Mouse (Mus musculus) kidney, adult 2 months (tissue): ENCODE results near the gene Abr. TPM values are rescaled to one million over a fixed set of nuclear protein-coding genes. Genes with fewer than 3 reads are reported as not detected.

Source experiments
- DNase-seq: peaks from one replicate; pipeline ENCODE4 v3.0.0; 2021
- H3K27ac ChIP-seq: fragments of 200-500 bp; 2 replicates; pipeline ENCODE4 v1.5.1; 2012; ENCODE audit warnings: low read depth, low read length, control low read depth, inconsistent platforms; ENCODE audit not compliant: insufficient read depth
- H3K27me3 ChIP-seq: fragments of 200-500 bp; replicated peaks from 2 replicates; pipeline ENCODE4 v1.6.1; 2012; ENCODE audit warnings: mild to moderate bottlenecking, moderate library complexity, low read length, inconsistent platforms; ENCODE audit not compliant: control insufficient read depth, insufficient read depth
- H3K36me3 ChIP-seq: fragments of 200-500 bp; 2 replicates; pipeline ENCODE4 v1.6.1; 2012; ENCODE audit warnings: mild to moderate bottlenecking, moderate library complexity, low read length, inconsistent platforms; ENCODE audit not compliant: control insufficient read depth, insufficient read depth
- H3K4me1 ChIP-seq: fragments of 200-500 bp; 2 replicates; pipeline ENCODE4 v1.6.1; 2011; ENCODE audit warnings: low read length; ENCODE audit not compliant: control insufficient read depth, insufficient read depth
- H3K4me3 ChIP-seq: fragments of 200-500 bp; 2 replicates; pipeline ENCODE4 v1.5.1; 2011; ENCODE audit warnings: mild to moderate bottlenecking, low read depth, low read length, control low read depth; ENCODE audit not compliant: insufficient read depth
- CTCF ChIP-seq: fragments of 200-500 bp; conservative IDR thresholded peaks from 2 replicates; pipeline ENCODE4 v1.5.1; 2011; ENCODE audit warnings: low read depth, mild to moderate bottlenecking, control low read depth, low read length, moderate library complexity, mixed read lengths; ENCODE audit not compliant: insufficient read depth, insufficient read length
- POLR2A ChIP-seq: fragments of 200-500 bp; IDR thresholded peaks from one replicate; pipeline ENCODE4 v1.6.1; 2011; ENCODE audit warnings: low read depth, low read length, control low read depth
- WGBS: fragments of 180-500 bp; shearing (Covaris S2); methylation state at CpG from one replicate; pipeline ENCODE4 v1.1.7; 2018; 5-methylcytosine and 5-hydroxymethylcytosine counted together
- polyA plus RNA-seq: library from polyadenylated mRNA; depleted of rRNA; stranded (reverse); fragments of >200 nt; gene quantifications from 2 replicates; pipeline ENCODE4 v1.2.3, GENCODE M21; 2012

The Abr gene
- polyA plus RNA-seq, 1 experiment: 33.2 TPM

DNA sequence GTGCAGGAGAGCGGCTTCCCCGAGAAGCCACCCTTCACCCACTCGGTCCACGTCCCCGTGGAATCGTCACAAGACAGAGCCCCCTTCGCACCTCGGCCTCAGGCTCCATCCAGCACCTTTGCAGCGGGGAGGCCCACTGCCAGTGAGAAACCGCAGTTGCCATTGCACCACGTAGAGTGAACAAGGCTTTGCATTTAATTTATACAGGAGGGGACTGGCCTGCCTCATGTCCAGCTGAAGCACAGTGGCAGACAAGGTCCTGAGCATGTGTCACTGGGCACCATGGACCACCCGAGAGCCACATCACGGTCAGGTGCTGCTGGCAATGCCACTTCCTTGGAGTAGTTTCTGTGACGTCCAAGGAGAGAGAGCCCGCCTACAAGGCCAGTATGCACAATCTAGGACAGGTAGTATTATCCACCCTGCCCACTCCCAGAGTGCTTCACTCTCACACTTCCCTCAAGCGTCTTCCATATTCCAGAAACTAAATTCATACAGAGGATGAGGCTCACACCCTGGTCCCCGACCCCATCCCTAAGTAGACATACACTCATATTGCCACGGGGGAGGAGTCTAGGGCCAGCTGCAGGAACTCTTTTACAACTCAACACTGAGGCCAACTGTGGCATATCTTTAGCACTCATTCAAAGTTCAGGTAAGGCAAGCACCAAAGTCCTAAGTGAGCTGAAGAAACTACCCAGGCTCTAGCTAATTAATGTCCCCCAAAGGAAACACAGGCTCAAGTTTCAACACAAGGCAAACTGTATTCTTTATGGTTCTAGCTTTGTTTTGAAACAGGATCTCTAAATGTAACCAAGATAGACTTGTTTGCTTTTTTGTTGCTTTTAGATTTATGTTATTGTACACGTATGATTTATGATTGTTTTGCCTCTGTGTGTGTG, 126.7 kb downstream of the Abr start:
- Histone ChIP-seq H3K36me3 (no peaks in the 10 kb centered on the region), H3K4me1 (peaks cover 11% of the 10 kb centered on the region; the same call in 1 of the 2 replicates), H3K4me3 (peak overlapping the region; percentile 65), H3K27ac (peak overlapping the region; percentile 86), H3K27me3 (no peaks in the 10 kb centered on the region)
- TF ChIP-seq CTCF (no peak), POLR2A (no peak)
- WGBS: 23% methylated on average over 19 of the region's 19 CpGs
- no peak for DNase-seq

DNA sequence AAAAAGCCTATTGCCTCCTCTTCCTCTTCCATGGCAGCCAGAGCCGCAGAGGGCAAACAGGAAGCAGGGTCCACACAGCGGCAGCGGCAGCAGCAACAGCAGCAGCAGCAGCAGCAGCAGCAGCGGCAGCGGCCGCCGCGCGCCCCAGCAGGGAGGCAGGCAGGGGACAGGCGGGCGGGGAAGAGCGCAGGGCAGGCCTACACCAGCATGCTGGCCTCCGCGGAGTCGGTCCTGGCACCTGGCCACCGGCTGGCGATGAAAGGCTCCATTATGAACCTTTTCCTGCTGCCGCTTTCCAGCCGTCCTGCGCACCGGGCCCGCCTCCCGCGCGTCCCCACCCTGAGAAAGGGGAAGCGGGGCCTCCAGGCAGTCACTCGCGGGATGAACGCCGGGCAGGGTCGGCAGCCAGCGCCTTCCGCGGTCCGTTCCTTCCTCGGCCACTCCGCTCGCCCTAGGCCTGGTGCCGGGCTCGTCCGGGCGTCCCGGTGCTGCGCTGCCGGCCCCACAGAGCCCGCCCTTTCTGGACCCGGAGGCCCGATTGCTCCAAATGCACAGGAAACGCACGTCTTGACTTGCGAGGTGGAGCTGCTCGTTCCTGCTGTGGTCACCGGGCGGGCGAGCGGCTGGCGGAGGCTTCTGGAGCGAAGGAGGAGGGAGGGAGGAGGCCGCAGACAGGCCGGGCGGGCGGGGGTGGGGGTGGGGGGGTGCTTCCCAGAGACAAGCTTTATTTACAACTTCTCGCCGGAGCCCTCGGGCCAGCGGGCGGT, 127.6 kb downstream of the Abr start:
- peak; percentile 94 for DNase-seq
- Histone ChIP-seq H3K4me1 (peaks cover 13% of the 10 kb centered on the region; the same call in 1 of the 2 replicates), H3K4me3 (peak overlapping the region; percentile 65), H3K27ac (peak overlapping the region; percentile 95), H3K36me3 (no peaks in the 10 kb centered on the region), H3K27me3 (no peaks in the 10 kb centered on the region)
- WGBS: 2% methylated on average over 57 of the region's 67 CpGs
- TF ChIP-seq CTCF (no peak), POLR2A (no peak)

DNA sequence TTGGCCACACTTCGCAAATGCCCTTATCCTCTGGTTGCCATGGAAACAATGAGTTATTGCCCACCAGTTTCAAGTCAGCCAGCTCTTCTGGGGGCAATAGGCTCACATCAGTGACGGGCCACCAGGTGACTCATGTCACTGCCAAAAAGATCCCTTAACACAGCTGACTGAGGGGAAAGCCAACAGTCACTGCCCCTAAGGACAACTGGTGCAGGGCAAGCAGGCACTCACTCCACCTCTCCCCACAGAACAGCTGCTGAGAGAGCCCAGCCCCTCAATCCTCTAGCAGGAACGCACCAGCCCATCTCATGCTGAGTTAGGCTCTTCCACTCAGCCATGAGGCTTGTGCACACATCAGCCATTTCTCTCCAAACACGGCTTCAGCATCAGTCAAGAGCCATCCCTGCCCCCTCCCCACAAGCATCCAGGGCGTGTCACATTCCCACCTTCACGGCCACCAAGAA, 128.3 kb downstream of the Abr start:
- Histone ChIP-seq H3K27ac (peak overlapping the region; percentile 95), H3K4me1 (peaks cover 17% of the 10 kb centered on the region; the same call in 1 of the 2 replicates), H3K36me3 (no peaks in the 10 kb centered on the region), H3K4me3 (peak overlapping the region; percentile 65), H3K27me3 (no peaks in the 10 kb centered on the region)
- WGBS: 15% methylated on average over 6 of the region's 6 CpGs
- TF ChIP-seq POLR2A: no peak
- no peak for TF ChIP-seq CTCF
- no peak for DNase-seq

DNA sequence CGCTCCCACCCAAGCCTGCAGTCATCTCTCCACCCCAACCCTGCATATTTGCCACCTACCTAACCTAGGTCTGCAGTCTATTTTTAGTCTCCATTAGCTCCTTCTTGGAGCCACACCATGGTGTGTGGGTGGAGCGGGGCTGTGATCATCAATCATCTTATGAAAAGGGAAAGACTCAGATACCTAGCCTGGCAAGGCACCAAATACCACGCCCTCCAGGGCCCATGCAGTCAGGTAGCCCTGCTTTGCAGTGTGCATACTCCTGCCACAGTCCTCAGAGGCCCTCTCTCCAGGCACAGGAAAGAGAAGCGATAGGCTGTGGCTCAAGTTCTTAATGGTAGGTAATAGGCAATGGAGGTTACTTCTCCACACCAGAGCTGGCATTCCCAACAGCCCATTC, 128.9 kb downstream of the Abr start:
- Histone ChIP-seq H3K27me3 (no peaks in the 10 kb centered on the region), H3K36me3 (no peaks in the 10 kb centered on the region), H3K4me3 (peak overlapping the region; percentile 65), H3K27ac (no peak overlapping the region), H3K4me1 (peaks cover 17% of the 10 kb centered on the region; the same call in 1 of the 2 replicates)
- TF ChIP-seq POLR2A (no peak), CTCF (no peak)
- 73% methylated on average over 4 of the region's 4 CpGs for WGBS
- DNase-seq: no peak

DNA sequence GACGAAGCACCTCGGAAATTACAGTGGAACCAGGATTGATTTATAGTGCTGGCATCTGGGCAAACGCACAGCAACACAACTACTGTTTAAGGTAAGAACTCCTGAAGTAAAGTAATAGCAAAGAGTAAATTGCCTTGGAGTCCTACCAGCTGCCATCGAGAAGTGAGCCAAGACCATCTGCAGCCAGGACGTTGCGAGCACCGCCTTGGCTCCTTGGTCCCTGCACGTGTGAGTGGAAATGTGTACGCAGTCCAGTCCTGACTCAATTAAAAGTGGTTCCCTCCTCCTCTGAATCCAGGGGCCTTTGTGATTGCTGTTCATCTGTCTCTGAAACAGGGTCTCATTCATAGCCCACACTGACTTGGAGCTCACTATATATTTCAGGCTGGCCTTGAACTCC, 130.3 kb downstream of the Abr start:
- Histone ChIP-seq H3K27me3 (no peaks in the 10 kb centered on the region), H3K36me3 (no peaks in the 10 kb centered on the region), H3K4me3 (no peak overlapping the region), H3K27ac (no peak overlapping the region), H3K4me1 (peaks cover 17% of the 10 kb centered on the region; the same call in 1 of the 2 replicates)
- no peak for DNase-seq
- TF ChIP-seq POLR2A (no peak), CTCF (no peak)
- 74% methylated on average over 9 of the region's 9 CpGs for WGBS

DNA sequence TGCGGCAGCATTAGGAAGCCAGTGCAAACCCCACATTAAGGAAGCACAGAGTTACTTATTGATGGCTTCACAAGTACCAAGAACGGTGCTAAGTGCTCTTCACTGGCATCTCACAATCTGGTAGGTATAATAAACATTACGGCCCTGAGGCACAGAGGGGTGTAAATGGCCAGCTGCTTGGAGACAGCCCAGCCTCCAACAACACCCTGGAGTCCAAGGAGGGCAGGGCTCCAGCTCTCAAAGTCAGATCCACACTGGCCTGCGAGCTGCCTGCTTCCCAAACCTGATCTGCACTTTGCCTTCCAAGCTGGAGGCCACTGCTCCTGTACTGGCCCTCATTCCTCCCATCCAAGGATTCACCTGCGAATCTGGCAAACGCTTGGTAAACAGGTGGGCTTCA, 132.7 kb downstream of the Abr start:
- TF ChIP-seq POLR2A: no peak
- TF ChIP-seq CTCF: no peak
- Histone ChIP-seq H3K27ac (no peak overlapping the region), H3K4me3 (no peak overlapping the region), H3K27me3 (no peaks in the 10 kb centered on the region), H3K36me3 (no peaks in the 10 kb centered on the region), H3K4me1 (peaks cover 17% of the 10 kb centered on the region; the same call in 1 of the 2 replicates)
- WGBS: 48% methylated on average over 6 of the region's 6 CpGs
- DNase-seq: peak; percentile 68

DNA sequence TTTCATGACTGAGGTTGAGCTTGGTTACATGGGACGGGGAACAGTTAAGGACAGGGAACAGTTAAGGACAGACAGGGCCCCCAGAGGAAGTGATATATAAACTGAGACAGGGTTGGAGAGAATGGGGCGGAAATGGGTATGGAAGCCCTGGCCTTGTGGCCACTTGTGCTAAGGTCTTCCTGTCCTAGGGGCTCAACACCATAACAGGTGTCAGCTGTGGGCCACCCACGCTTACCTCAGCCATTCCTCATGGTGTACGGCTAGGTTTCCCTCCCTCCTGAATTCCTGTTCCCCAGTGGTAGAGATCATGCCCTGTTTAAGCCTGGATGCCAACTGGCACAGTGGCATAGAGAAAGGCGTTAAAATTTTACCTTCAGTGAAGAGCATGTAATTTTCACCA, 135.1 kb downstream of the Abr start:
- H3K4me3 ChIP-seq: no peak overlapping the region
- no peaks in the 10 kb centered on the region for H3K27me3 ChIP-seq
- no peak overlapping the region for H3K27ac ChIP-seq
- 68% methylated on average over 5 of the region's 5 CpGs for WGBS
- TF ChIP-seq CTCF (no peak), POLR2A (no peak)
- DNase-seq: no peak
- no peaks in the 10 kb centered on the region for H3K36me3 ChIP-seq
- peaks cover 5% of the 10 kb centered on the region; the same call in 1 of the 2 replicates for H3K4me1 ChIP-seq
